Mouse (Mus musculus) urinary bladder, postnatal 36 days (tissue): ENCODE measurements around the gene 1700003E16Rik.

Experiments used
- DNase-seq, 2 experiments: peaks; one replicate each; pipeline ENCODE4 v3.0.0; 2022; ENCODE audit warnings: low spot score in 2 of 2, mixed read lengths in 1 of 2

Gene 1700003E16Rik

GRCm38 (mm10) chr6:83156259-83156684, at the start of gene 1700003E16Rik, which contains the start of gene Wdr54:
TSS of gene 1700003E16Rik (plus strand) at chr6:83156404.
TSS of gene Wdr54 (minus strand) at chr6:83156397.
- peak in 1 of 2 experiments; percentile 44 for DNase-seq

DNA sequence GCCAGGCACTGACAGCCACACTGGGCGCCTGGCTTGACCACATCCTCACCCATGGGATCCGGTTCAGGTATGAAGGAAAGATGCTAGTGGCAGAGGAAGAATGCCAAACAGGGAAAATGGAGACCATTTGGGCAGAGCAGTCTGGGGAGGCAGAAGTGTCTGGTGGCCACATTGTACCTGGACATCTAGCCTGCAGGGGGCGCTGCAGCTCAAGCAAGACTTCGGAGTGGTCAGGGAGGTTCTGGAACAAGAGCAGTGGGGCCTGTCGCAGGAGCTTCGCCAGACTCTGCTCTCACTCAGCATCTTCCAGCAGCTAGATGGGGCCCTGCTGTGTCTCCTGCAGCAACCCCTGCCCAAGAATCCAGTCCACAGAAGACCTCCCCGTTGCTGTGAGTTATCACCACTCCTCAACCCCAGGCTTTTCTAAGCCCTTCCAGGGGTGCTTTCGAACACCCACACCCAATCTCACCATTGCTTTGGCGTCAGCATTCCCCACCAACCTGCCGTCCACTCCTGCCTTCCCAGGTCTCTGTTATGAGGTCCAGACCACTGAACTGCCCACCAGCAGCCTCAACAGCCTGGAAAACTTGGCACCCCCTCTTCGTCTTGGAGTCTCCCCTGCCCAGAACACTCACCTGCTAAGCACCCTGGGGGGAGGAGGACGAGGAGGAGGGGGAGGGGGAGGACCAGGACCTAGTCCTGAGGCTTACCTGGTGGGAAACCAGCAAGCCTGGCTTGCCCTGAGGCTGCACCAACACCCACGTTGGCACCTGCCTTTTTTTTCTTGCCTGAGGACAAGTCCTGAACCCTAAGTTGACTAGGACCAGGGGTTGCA, 48.4 kb upstream of the 1700003E16Rik start:
- peak; percentile 59 to 73 for DNase-seq

DNA sequence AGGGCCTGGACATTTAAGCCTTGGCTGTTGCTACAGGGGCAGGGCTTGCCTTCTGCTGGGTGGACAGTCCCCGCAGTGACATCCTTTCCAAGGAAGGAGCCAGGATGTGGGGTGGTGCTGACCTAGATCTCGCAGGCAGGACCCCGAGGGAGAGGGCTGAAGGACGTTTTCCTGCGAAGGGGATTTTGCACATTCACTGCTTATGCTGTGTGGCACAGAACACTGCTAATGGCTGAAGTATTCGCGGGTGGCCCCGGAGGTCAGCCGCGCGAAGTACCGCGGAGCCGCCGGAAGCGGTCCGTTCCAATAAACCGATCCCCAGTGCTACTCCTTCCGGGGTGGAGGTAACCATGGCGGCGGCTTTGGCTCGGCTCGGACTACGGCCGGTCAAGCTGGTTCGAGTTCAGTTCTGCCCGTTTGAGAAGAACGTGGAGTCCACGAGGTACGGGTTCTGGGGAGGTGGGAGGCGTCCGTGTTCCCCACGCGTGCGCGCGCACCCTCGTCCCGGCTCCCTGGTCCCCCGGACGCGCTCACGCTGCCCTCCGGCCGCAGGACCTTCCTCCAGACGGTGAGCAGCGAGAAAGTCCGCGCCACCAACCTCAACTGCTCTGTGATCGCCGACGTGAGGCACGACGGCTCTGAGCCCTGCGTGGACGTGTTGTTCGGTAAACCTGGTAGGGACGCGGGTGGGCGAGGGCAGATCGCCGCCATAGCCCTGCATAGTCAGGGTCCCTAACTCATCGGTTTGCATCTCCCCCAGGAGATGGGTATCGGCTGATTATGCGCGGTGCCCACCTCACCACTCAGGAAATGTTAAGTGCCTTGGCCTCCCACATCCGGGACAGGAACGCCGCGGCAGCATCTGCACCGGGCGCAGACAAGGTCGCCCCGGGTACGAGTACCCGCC, 47.2 kb upstream of the 1700003E16Rik start, which contains the start of gene Mrpl53:
Mrpl53 (plus strand) TSS at position 279 of the 907 bp plus-strand sequence.
- peak; percentile 76 to 82 for DNase-seq

GRCm38 (mm10) chr6:83111510-83112136, 44.6 kb upstream of the 1700003E16Rik start:
- DNase-seq, result no peak

GRCm38 (mm10) chr6:83115011-83115671, 41.1 kb upstream of the 1700003E16Rik start, which contains the start of gene Mogs:
TSS of gene Mogs (plus strand) at chr6:83115496.
- DNase-seq, result peak; percentile 92 to 95

- no peak for DNase-seq
Observed at GRCm38 (mm10) chr6:83115682-83116372, 40.4 kb upstream of the 1700003E16Rik start.

- no peak for DNase-seq
Observed at GRCm38 (mm10) chr6:83116373-83117164, 39.6 kb upstream of the 1700003E16Rik start.

DNA sequence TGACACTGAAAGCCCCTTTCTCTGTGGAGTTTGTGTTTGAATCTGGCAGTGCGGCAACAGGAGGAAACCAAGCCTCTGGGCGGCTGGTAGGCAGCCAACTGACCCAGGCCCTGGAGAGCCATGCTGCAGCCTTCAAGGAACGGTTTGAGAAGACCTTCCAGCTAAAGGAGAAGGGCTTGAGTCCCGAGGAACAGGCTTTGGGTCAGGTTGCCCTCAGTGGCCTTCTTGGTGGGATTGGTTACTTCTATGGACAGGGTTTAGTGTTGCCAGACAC, 39.1 kb upstream of the 1700003E16Rik start:
- no peak for DNase-seq

DNA sequence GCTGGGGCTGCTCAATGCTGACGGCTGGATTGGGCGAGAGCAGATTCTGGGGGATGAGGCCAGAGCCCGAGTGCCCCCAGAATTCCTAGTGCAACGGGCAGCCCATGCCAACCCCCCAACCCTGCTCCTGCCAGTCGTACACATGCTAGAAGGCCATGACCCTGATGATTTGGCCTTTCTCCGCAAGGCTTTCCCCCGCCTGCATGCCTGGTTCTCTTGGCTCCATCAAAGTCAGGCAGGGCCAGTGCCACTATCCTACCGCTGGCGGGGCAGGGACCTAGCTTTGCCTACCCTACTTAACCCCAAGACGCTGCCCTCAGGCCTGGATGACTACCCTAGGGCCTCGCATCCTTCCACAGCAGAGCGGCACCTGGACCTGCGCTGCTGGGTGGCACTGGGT, 38.6 kb upstream of the 1700003E16Rik start:
- no peak for DNase-seq

DNA sequence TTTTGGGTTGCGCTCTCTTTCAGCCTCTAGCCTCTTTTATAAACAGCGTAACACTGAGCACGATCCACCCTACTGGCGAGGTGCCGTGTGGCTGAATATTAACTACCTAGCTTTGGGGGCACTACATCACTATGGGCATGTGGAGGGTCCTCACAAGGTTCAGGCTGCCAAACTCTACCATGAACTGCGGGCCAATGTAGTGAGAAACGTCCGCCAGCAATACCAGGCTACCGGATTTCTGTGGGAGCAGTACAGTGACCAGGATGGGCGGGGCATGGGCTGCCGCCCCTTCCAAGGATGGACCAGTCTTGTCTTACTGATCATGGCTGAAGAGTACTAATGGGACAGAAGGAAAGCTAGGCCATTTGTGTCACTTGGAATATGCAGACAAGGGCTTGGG, 37.8 kb upstream of the 1700003E16Rik start:
- no peak for DNase-seq

DNA sequence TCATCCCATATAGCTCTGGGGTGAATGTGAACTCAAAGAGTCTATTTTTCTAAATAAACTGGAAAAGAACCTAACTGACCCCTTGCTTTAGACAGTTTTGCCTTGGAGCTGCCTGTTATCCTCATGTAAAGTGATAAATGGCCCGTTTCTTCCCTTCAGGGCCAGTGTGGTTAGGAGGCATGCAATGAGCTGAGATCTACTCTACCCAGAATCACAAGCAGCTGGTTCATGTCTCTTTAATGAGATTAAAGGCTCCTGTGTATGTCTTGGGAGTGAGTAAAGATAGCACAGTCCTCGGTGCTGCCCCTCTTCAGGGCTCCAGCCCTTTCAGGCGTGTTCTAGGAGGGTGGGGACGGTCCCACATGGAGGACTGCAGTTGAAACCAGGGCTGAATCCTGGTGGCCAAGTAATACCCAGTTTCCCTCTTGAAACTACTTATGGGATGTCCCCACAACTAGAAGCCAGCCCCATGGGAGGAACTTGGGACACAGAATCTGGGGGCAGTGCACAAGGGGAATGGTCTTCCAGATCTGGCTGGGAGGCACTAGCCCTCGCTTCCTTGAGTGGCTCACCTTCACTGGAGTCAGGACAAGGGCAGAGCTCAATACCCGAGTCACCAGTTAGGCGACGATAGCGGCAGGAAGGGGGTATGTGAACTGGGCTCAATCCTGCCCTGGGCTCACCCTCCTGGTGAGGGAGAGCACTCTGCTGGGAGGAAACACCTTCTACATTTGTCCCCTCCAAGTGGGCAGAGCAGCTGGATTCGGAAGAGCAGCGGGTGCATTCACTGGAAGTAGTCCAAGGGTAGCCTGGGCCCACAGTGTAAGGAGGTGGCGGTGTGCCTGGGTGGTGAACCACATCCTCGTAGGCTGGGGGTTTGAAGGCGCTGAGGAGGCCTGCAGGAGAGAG, 37.1 kb upstream of the 1700003E16Rik start:
- DNase-seq, result no peak

DNA sequence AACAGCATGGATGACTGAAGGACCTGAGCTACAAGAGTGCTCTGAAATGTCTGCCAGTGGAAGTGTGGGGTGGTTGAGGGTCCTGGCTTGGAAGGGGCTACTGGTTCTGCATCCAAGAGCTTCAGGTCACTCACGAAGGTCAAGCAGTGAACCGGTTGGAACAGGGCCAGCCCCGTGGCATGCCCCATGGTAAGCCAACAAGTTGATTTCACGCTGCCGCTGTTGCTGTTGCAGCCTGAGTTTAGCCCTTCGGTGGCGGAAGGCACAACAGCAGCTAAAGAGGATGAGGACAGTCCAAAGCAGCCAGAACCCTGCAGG, 36.5 kb upstream of the 1700003E16Rik start:
- no peak for DNase-seq

DNA sequence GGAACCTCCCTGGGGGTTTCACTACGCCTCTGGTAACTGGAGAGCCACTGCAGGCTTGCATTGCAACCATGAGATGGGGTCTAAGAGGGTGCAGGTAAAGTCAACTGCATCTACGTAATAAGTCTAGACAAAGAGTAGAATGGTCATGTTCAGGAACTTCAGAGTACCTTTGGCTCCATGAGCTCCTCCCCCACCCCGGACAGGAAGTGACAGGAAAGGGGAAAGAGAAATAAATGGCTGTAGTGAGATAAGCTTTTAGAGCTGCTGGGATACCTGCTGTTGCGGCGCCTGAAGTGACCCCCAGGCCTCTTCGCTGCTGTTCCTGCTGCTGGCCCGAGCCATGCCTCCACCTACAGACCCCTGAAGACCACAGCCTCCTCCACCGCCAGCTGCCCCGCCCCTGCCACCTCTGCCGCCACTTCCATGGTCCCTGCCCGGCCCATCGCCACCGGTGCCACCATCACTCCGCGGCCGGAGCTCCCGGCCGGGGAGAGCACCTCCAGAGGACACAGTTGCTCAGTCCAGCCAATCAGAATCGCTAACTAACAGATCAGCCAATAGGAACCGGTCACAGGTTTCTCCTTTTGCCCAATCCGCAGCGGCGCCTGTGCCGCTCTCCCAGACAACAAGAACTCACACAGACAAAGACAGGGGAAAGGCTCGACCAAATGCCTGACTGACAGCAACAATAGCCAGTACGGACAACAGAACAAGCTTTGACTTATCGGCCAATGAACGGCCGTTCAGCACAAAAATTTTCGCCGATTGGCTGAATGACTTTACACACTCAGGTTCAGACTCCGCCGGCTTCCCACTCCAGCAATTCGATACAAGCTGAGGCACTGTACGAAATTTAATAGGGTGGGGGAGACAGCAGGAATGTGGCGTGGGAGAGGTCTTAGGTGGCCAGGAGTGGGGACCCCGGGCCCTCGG, 35.0 kb upstream of the 1700003E16Rik start, which contains the start of gene Wbp1:
Wbp1 (minus strand) TSS at position 630 of the 933 bp plus-strand sequence.
- peak; percentile 90 to 94 for DNase-seq

DNA sequence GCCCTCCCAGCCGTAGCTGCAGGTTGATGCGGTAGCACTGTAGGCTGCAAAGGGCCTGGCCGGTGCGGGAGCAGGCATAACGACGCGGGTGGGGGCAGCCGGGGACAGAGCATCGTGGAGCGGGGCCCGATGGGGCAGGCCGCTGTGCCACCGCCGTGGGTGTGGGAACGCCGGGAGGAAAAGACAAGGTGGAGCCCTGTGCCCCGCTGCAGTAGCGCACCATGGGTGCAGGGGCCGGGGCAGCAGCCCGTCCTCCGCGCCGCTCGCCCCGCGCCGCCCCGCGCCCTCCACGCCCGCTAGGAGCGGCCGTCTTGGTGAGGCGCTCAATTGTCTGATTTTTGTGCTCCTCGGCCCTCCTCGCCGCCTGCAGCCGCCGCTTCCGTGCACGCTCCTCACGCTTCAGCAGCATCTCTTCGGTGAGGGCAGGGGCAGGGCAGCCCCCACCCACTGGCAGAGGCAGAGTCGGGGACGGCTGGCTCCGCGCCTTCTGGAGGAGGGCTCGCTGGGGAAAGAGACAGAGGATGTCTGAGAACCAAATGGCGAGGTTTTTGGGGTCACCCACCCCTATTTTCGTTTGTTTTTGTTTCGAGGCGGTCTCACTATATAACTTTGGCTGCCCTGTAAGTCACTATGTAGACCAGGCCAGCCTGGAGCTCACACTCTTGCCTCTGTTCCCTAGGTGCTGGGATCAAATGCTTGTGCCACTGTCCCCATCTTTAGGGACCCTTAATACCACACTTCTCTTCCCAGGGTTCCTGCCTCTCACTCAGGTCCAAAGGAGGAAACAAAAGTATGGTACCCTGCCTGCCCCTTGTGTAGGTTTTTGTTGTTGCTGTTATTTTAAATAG, 34.1 kb upstream of the 1700003E16Rik start:
- DNase-seq, result no peak

GRCm38 (mm10) chr6:83122961-83123360, 33.2 kb upstream of the 1700003E16Rik start:
- no peak for DNase-seq

DNA sequence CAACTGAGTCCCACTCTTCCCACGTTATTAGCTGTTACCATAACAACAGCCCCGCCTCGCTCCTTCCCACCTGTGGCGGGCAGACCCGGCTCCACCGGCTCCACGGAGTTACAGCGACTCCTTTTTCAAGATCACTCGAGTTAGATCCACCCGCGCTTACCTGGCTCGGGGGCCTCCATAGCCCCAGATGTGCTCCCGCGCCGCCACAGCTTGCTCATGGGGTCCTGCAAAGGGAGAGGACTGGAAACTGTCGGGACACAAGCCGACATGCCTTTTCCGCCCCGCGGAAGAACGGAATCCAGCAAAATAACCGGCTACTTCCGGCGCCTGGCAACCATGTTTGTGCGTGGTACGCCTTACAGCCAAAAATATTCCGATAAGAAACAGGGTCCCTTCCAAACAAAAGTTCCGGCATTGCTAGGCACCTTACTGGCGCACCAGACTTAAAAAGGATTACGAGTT, 31.3 kb upstream of the 1700003E16Rik start:
- peak; percentile 87 to 93 for DNase-seq

DNA sequence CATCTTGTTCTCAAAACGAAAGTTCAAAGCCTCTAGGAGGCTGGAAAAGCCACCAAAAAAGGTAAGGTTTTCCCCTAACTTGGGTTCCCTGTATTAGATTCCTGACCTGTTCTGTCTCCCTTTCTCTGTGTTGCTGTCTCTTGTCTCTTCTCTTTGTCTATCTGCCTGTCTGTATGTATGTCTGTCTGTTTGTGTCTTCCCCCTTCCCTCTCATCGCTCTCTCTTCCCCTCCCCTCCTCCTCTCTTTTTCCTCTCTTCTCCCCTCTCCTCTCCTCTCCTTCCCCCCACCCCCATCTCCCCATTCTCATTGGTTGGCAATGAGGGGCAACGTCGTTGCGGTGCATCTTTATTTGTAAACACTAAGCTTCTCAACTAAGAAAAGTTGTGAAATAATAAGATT, 30.9 kb upstream of the 1700003E16Rik start, which contains the start of gene Ino80b:
Ino80b (minus strand) TSS at position 101 of the 400 bp plus-strand sequence.
- DNase-seq, result no peak
